Comparison of ENCODE assay signal across 8 mouse cellular contexts in the genomic region with DNA sequence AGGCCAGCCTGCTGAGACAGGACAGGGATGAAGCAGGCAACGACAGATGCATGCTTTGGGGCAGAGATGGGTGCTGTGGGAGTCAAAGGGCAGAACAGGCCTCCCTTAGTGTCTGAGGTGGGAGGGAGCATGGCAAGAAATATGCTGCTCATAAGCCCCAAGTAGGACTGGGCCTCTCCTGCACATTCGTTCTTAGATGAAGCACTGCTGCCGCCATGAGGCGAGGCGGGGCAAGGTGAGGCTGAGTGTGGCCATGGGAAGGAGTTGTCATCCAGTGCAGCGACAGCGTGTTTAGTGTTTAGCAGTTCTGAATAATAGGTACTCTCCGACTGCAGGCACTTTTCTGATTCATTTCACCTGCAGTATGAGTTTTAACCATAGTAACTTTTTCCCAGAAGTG. TPM values are rescaled to one million over a fixed set of nuclear protein-coding genes. Genes with fewer than 3 reads are reported as not detected.
A peak's percentile ranks its signal among the peaks of the same experiment; 100 is the strongest.
DNase-seq lines count a peak whose midpoint lies in the region; ATAC-seq and TF ChIP-seq lines count a peak whose summit lies in the region.

No protein-coding gene starts in this region.

- H3K27ac ChIP-seq in hindbrain, postnatal 0 days, result no peak overlapping the region
- no peak overlapping the region for H3K27ac ChIP-seq in hindbrain, embryonic 11.5 days (ENCODE audit: low read depth, low read length)
- no peak overlapping the region for H3K27ac ChIP-seq in forebrain, embryonic 10.5 days
- H3K27ac ChIP-seq in hindbrain, embryonic 14.5 days, result no peak overlapping the region

- H3K4me1 ChIP-seq in hindbrain, postnatal 0 days (ENCODE audit: insufficient read depth, low read length), result no peaks in the 10 kb centered on the region
- H3K4me1 ChIP-seq in hindbrain, embryonic 11.5 days (replicated peaks; ENCODE audit: control insufficient read depth, insufficient read depth, low read length), result no peaks in the 10 kb centered on the region
- H3K4me1 ChIP-seq in E14TG2a.4 (replicated peaks; ENCODE audit: low read depth, low read length), result peaks cover 4% of the 10 kb centered on the region; the same call in 1 of the 2 replicates
- no peaks in the 10 kb centered on the region for H3K4me1 ChIP-seq in forebrain, embryonic 10.5 days
- no peaks in the 10 kb centered on the region for H3K4me1 ChIP-seq in hindbrain, embryonic 14.5 days (replicated peaks; ENCODE audit: control insufficient read depth, insufficient read depth, low read length)

- no peaks in the 10 kb centered on the region for H3K9me3 ChIP-seq in hindbrain, postnatal 0 days (ENCODE audit: low read length)
- no peaks in the 10 kb centered on the region for H3K9me3 ChIP-seq in hindbrain, embryonic 11.5 days (ENCODE audit: control insufficient read depth, low read length)
- H3K9me3 ChIP-seq in E14TG2a.4 (ENCODE audit: low read length), result no peaks in the 10 kb centered on the region
- no peaks in the 10 kb centered on the region for H3K9me3 ChIP-seq in forebrain, embryonic 10.5 days
- no peaks in the 10 kb centered on the region for H3K9me3 ChIP-seq in hindbrain, embryonic 14.5 days (ENCODE audit: control insufficient read depth, low read length)

- WGBS in hindbrain, postnatal 0 days, result 83% methylated on average over 8 of the region's 8 CpGs
- 90% methylated on average over 8 of the region's 8 CpGs for WGBS in hindbrain, embryonic 11.5 days
- 93% methylated on average over 8 of the region's 8 CpGs for WGBS in forebrain, embryonic 10.5 days
- 92% methylated on average over 8 of the region's 8 CpGs for WGBS in hindbrain, embryonic 14.5 days

- H3K36me3 ChIP-seq in hindbrain, postnatal 0 days (ENCODE audit: insufficient read depth, low read length), result peaks cover 54% of the 10 kb centered on the region
- H3K36me3 ChIP-seq in hindbrain, embryonic 11.5 days (ENCODE audit: control insufficient read depth, insufficient read depth, low read length), result peaks cover 11% of the 10 kb centered on the region
- H3K36me3 ChIP-seq in E14TG2a.4 (ENCODE audit: insufficient read depth, low read length), result peaks cover 93% of the 10 kb centered on the region
- H3K36me3 ChIP-seq in forebrain, embryonic 10.5 days (replicated peaks), result peaks cover 99% of the 10 kb centered on the region
- H3K36me3 ChIP-seq in hindbrain, embryonic 14.5 days (replicated peaks; ENCODE audit: control insufficient read depth, insufficient read depth), result peaks cover 94% of the 10 kb centered on the region

- DNase-seq in hindbrain, postnatal 0 days (ENCODE audit: low spot score), result no peak
- DNase-seq in hindbrain, embryonic 11.5 days (ENCODE audit: low spot score), result no peak
- peak; percentile 46 to 47 for DNase-seq in adrenal gland, postnatal 36 days
- peak; percentile 44 to 54 for DNase-seq in kidney, postnatal 25 days
- no peak for DNase-seq in forebrain, embryonic 10.5 days (ENCODE audit: extremely low spot score, low spot score)
- no peak for DNase-seq in hindbrain, embryonic 14.5 days (ENCODE audit: low spot score)

- H3K9ac ChIP-seq in hindbrain, postnatal 0 days (replicated peaks; ENCODE audit: low read length), result no peak overlapping the region
- no peak overlapping the region for H3K9ac ChIP-seq in hindbrain, embryonic 11.5 days (ENCODE audit: low read depth, low read length)
- no peak overlapping the region for H3K9ac ChIP-seq in hindbrain, embryonic 14.5 days

- TF ChIP-seq CTCF in hindbrain, postnatal 0 days (IDR thresholded peaks at IDR 0.05; ENCODE audit: low read depth), result peak; percentile 24; the same call in 1 of the 2 replicates
- TF ChIP-seq CTCF in E14TG2a.4 (conservative IDR thresholded peaks at IDR 0.05; ENCODE audit: low read length), result peak; percentile 23

- no peak overlapping the region for H3K4me2 ChIP-seq in hindbrain, postnatal 0 days (ENCODE audit: low read depth, low read length)
- H3K4me2 ChIP-seq in hindbrain, embryonic 11.5 days (replicated peaks; ENCODE audit: low read depth, low read length), result no peak overlapping the region
- H3K4me2 ChIP-seq in hindbrain, embryonic 14.5 days (replicated peaks), result no peak overlapping the region

- H3K4me3 ChIP-seq in hindbrain, postnatal 0 days (ENCODE audit: low read length), result no peak overlapping the region
- H3K4me3 ChIP-seq in hindbrain, embryonic 11.5 days (ENCODE audit: low read depth, low read length), result no peak overlapping the region
- no peak overlapping the region for H3K4me3 ChIP-seq in E14TG2a.4 (replicated peaks; ENCODE audit: low read length)
- H3K4me3 ChIP-seq in forebrain, embryonic 10.5 days, result no peak overlapping the region
- no peak overlapping the region for H3K4me3 ChIP-seq in hindbrain, embryonic 14.5 days (replicated peaks; ENCODE audit: low read length)

- H3K27me3 ChIP-seq in hindbrain, postnatal 0 days (ENCODE audit: insufficient read depth, low read length), result no peaks in the 10 kb centered on the region
- no peaks in the 10 kb centered on the region for H3K27me3 ChIP-seq in hindbrain, embryonic 11.5 days (ENCODE audit: control insufficient read depth, insufficient read depth, low read length)
- no peaks in the 10 kb centered on the region for H3K27me3 ChIP-seq in E14TG2a.4 (ENCODE audit: insufficient read depth, low read length)
- no peaks in the 10 kb centered on the region for H3K27me3 ChIP-seq in forebrain, embryonic 10.5 days (ENCODE audit: poor library complexity, severe bottlenecking)
- H3K27me3 ChIP-seq in hindbrain, embryonic 14.5 days (ENCODE audit: control insufficient read depth, insufficient read depth, low read length), result no peaks in the 10 kb centered on the region

- no peak for ATAC-seq in hindbrain, postnatal 0 days
- ATAC-seq in hindbrain, embryonic 11.5 days (ENCODE audit: low FRiP score), result no peak
- ATAC-seq in megakaryocyte-erythroid progenitor cell, adult 5-6 weeks (replicated peaks; ENCODE audit: low FRiP score, low TSS enrichment, poor library complexity, severe bottlenecking), result peak; percentile 36; the same call in 1 of the 2 replicates
- ATAC-seq in hindbrain, embryonic 14.5 days (ENCODE audit: low FRiP score), result no peak

RNA-seq across cellular contexts. Expression of gene Med23, which starts 26.1 kb away (rescaled TPM):
- 41.5 and 58.2 TPM in 2 replicates for total RNA-seq in hindbrain, postnatal 0 days (2014; rRNA removed)
- 15.2 and 17.1 TPM in 2 replicates for polyA plus RNA-seq in hindbrain, postnatal 0 days (2015; fragmentation: Nextera tagmentation; extraction: Ambion mirVana)
- 29.1 and 32.2 TPM in 2 replicates for polyA plus RNA-seq in hindbrain, embryonic 11.5 days (2014; fragmentation: Nextera tagmentation; extraction: Ambion mirVana)
- 10 to 100 TPM; 24.1 to 26.4 TPM for total RNA-seq in adrenal gland, postnatal 36 days (2021)
- 24.5 and 36.0 TPM in 2 replicates for total RNA-seq in megakaryocyte-erythroid progenitor cell, adult 5-6 weeks (2014; fragmentation: Nextera tagmentation)
- 25.3 and 25.7 TPM in 2 replicates for total RNA-seq in megakaryocyte-erythroid progenitor cell, adult 5-6 weeks (2017)
- polyA plus RNA-seq in forebrain, embryonic 10.5 days (2016; fragmentation: Nextera tagmentation; extraction: Ambion mirVana), result 26.0 and 26.8 TPM in 2 replicates
- polyA plus RNA-seq in hindbrain, embryonic 14.5 days (2014; fragmentation: Nextera tagmentation; extraction: Ambion mirVana), result 32.2 and 32.6 TPM in 2 replicates

RNA-seq across cellular contexts. Expression of gene Arg1, which starts 31.4 kb away (rescaled TPM):
- 2.9 and 3.0 TPM in 2 replicates for total RNA-seq in hindbrain, postnatal 0 days (2014; rRNA removed)
- 3.6 and 3.9 TPM in 2 replicates for polyA plus RNA-seq in hindbrain, postnatal 0 days (2015; fragmentation: Nextera tagmentation; extraction: Ambion mirVana)
- polyA plus RNA-seq in hindbrain, embryonic 11.5 days (2014; fragmentation: Nextera tagmentation; extraction: Ambion mirVana), result 8.3 and 8.9 TPM in 2 replicates
- total RNA-seq in adrenal gland, postnatal 36 days (2021), result under 1 TPM in 1 of 2 experiments, not detected in 1; 0.70 TPM
- 1.9 TPM in 1 of 2 replicates, not detected in the other for total RNA-seq in megakaryocyte-erythroid progenitor cell, adult 5-6 weeks (2014; fragmentation: Nextera tagmentation)
- 5.5 TPM in 1 of 2 replicates, not detected in the other for total RNA-seq in megakaryocyte-erythroid progenitor cell, adult 5-6 weeks (2017)
- polyA plus RNA-seq in forebrain, embryonic 10.5 days (2016; fragmentation: Nextera tagmentation; extraction: Ambion mirVana), result 3.4 and 4.7 TPM in 2 replicates
- polyA plus RNA-seq in hindbrain, embryonic 14.5 days (2014; fragmentation: Nextera tagmentation; extraction: Ambion mirVana), result 2.8 and 3.7 TPM in 2 replicates

RNA-seq across cellular contexts. Expression of gene Enpp3, which starts 53.3 kb away (rescaled TPM):
- total RNA-seq in hindbrain, postnatal 0 days (2014; rRNA removed), result 0.68 and 4.0 TPM in 2 replicates
- 1.5 and 1.7 TPM in 2 replicates for polyA plus RNA-seq in hindbrain, postnatal 0 days (2015; fragmentation: Nextera tagmentation; extraction: Ambion mirVana)
- polyA plus RNA-seq in hindbrain, embryonic 11.5 days (2014; fragmentation: Nextera tagmentation; extraction: Ambion mirVana), result 4.9 and 5.7 TPM in 2 replicates
- 1 to 10 TPM; 1.3 to 1.8 TPM for total RNA-seq in adrenal gland, postnatal 36 days (2021)
- 1.2 and 2.3 TPM in 2 replicates for total RNA-seq in megakaryocyte-erythroid progenitor cell, adult 5-6 weeks (2014; fragmentation: Nextera tagmentation)
- total RNA-seq in megakaryocyte-erythroid progenitor cell, adult 5-6 weeks (2017), result 1.4 TPM in 2 replicates
- 4.1 and 5.4 TPM in 2 replicates for polyA plus RNA-seq in forebrain, embryonic 10.5 days (2016; fragmentation: Nextera tagmentation; extraction: Ambion mirVana)
- polyA plus RNA-seq in hindbrain, embryonic 14.5 days (2014; fragmentation: Nextera tagmentation; extraction: Ambion mirVana), result 4.1 and 4.8 TPM in 2 replicates

Comparison
In these comparisons a context has a peak if more than half of its experiments do, and no peak if none do; other contexts are left out.
1. DNase-seq: peak in adrenal gland, postnatal 36 days (2 of 2) and kidney, postnatal 25 days (2 of 2); none in hindbrain, postnatal 0 days (single experiment), hindbrain, embryonic 11.5 days (single experiment), forebrain, embryonic 10.5 days (single experiment) and hindbrain, embryonic 14.5 days (single experiment).